Mouse (Mus musculus): ENCODE measurements at regions not wholly inside any gene's neighbourhood (a gene's known extent, or its start where the extent isn't known, plus 50 kb on each side); places are given as distances from the start of the nearest gene placed in this dataset.

DNA sequence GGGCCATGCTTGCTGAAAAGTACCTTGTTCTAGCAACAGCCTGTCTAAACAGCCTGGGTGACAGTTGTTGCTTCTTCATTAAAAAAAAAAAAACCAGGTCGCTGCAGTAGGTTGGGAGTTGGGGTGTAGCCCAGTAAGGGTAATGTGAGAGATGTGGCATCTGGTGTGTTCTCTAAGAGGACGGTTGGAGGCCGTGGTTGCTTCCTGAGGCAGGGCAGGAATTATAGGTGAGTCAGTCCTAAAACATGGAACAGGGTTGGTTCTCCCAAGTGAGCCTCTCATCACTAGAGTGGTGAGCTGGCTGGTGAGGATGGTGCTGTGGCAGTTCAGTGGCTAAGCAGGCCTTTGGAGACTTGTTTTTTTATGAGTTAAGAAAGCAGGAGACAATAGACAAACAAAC, 283.3 kb upstream of the Prickle1 start:
- DNase-seq (ENCODE audit: low spot score) = no peak

DNA sequence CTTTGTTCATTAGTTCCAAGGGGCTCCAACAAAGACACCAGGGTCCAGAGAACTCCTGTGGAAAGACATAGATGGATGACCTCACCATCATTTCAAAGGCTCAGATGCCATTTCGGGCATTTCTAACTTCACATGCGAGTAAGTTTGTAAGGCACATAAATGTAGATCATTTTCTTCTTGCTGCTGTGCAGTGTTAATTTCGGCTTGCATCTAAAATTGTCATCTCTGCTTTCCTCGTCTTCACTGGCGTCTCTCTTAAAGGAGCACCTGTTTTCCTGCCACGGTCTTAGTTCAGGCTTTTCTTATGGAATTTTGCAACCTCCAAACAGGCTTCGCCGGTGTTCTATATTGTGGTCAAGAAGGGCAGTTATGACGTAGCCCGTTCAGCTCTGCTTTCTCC, 280.6 kb upstream of the Prickle1 start:
- DNase-seq (ENCODE audit: low spot score) = no peak

- no peak for DNase-seq (ENCODE audit: low spot score)
These were observed 280.0 kb upstream of the Prickle1 start for GRCm38 (mm10) chr15:93875685-93876084.

DNA sequence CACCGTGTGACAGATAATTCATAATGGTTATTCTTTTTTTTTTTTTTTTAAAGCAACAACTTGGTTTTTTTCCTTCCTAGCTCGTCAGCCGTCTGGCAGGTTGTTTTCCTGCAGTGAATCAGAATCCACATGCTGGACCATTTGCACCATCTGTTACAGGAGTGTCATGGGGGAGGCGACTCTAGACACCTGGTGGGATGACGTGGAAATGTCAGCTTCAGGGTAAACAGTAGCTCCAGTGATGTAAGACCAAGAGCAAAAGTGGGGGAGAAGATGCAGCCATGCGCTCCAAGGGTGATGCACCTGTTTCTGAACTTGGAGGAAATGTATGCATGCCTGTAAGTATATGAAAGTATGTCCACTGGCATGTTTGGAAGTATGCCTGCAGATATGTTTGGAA, 278.5 kb upstream of the Prickle1 start:
- DNase-seq (ENCODE audit: low spot score) = no peak

- DNase-seq (ENCODE audit: low spot score) = no peak
These were observed 261.7 kb upstream of the Prickle1 start for GRCm38 (mm10) chr15:93857336-93857901.

DNA sequence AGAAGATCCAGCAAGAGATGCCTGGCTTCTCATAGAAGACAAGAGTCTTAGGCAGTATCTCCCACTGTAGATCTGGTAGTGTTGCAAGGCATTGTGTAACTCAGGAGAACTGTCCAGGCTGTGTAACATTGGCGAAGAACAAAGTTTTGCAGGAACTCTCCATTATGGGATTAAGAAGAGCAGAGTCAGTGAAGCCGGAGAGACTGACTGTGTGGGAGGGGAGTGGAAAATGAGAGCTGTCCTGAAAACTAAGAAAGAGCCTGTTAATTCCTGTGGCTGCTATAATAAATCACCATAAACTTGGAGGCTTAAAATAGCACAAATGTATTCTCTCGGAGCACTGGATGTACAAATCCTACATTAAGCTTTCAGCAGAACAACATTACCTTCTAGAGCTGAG, 257.5 kb upstream of the Prickle1 start:
- no peak for DNase-seq (ENCODE audit: low spot score)

- DNase-seq (ENCODE audit: low spot score) = no peak
These were observed 256.4 kb upstream of the Prickle1 start for GRCm38 (mm10) chr15:93852126-93852525.

- DNase-seq (ENCODE audit: low spot score) = no peak
These were observed 254.7 kb upstream of the Prickle1 start for GRCm38 (mm10) chr15:93850388-93850787.

DNA sequence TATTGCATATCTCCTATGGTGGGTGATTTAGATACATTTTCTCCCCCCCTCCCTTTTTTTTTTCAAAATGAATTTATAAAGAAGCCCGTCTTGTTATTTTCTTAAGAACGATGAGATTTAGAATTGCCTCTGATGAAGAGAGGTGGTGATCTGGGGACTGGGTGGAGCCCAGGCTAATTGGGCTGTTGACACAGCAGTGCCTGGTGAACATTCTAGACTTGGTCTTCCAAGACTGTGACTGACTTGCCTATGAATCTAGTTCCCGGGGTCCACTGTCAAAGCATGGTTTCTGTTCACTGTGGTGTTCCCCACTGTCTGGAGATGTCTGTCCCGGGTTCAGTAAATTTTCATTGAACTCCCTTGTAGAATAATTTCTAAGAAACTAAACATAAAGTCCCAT, 253.1 kb upstream of the Prickle1 start:
- DNase-seq (ENCODE audit: low spot score) = no peak

DNA sequence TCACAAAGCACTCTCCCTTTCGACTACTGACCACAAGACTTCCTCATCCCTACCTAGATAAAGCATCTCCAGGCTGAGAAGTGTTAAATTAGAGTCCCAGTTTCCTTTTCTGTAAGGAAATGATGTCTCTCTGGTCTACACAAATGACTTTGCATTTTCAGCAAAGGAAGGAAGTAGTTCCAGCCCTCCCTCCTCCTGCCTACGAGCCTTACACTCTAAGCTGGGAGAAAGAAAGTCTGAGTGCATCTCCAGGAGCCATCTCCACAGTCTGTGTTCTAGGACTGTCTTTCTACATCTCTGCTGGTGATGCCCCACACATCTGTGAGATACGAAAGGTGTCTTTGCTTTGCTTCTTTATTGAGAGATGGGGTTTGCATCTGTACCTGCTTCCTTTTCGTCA, 251.1 kb upstream of the Prickle1 start:
- no peak for DNase-seq (ENCODE audit: low spot score)

DNA sequence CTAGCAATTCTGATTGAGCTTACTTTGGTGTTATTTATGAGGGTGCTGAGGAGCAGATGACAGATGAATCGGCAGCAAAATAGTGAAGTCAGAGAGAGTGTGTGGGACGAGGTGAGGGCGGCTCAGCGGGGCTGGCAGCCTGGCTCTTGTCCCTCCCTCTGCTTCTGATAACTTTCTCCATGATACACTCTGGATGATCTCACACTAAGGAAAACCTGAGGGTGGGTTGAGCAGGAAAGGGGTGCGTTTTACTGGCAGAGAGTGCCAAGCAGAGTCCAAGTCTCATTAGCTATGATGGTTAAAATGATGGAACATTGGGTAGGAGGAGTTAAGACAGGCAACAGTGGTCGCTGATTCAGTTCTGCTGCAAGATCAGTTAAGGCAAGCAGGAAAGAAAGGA, 250.1 kb upstream of the Prickle1 start:
- no peak for DNase-seq (ENCODE audit: low spot score)

GRCm38 (mm10) chr15:93832956-93833355, 237.3 kb upstream of the Prickle1 start:
- no peak for DNase-seq (ENCODE audit: low spot score)

- DNase-seq (ENCODE audit: low spot score) = peak; percentile 49
These were observed 236.8 kb upstream of the Prickle1 start for GRCm38 (mm10) chr15:93832431-93832936.

DNA sequence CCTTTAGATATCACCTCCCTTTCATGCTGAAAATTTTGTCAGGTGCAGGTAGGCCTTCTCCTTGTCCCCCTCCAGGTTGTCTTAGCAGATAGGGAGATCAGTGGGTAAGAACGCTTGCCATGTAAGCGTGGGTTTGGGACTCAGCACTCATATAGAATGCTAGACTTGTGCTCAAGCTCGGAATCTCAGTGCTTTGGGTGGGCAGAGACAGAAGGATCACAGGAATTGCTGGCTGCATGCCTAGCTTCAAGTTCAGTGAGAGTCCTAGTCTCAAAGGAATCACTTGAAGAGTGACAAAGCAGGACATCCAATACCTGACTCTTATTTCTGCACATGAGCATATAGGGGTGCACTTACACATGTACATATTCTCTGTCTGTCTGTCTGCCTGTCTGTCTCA, 235.5 kb upstream of the Prickle1 start:
- no peak for DNase-seq (ENCODE audit: low spot score)

DNA sequence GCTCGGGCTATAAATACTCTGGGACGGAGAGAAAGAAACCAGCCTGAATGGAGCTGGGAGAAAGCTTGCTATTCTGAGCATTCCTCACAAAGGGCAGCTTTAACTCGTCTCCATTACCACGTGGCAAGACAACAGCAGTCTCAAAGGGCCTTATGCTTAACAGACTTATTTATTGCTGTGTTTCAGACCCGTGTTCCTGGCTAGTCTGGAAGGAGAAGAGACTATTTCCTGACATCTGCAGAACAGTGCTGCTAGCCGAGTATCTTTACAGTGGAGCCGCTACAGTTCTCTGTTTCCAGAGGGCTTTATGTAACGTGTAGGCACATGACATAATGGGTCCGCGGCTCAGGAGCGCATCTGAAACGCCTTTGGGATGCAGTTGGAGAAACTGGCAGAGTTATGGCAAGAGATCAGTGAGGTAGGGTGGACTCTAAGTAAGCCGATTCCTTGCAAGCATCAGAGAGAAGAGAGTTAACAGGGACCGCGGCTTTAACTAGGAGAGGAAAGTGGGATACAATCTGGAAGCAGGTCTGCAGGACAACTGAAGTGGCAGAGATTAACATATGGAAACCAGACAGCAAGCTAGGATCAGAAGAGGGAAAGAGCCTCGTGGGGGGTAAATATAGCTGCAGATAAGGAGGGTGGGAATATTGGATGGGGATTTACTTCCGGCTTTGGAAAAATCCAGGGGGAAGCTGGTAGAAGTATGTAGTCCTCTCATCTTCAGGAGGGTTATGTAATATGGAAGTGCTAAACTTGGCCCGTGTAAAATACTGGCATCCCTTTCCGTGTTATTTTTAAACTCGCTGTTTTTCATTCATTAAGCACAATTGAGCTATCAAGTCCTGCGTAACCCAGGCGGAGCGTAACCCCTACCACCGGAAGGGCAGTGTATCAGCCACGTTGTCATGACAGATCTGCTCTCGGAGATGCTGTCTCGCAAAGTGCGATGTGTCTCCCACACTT, 229.3 kb upstream of the Prickle1 start:
- DNase-seq (ENCODE audit: low spot score) = peak; percentile 25

GRCm38 (mm10) chr15:93821236-93821635, 225.5 kb upstream of the Prickle1 start:
- DNase-seq (ENCODE audit: low spot score) = no peak

DNA sequence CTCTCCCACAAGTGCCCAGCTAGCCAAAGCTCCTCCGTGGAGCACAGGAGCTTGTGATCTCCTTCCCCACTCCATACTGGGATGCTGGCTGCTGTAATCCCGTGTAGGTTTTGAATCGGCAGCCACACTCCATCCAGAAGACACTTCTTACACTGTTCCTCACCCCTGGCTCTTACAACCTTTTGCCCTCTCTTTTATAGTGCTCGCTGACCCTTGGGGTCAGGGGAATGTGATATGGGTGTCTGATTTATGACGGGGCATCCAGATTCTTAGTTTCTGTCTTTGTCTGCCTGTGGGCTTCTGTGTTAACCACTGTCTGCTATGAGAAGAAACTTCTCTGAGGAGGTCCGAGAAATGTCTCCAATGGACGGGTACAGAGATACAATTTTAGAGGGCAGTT, 216.3 kb upstream of the Prickle1 start:
- DNase-seq (ENCODE audit: low spot score) = no peak

- DNase-seq (ENCODE audit: low spot score) = no peak
These were observed 212.3 kb upstream of the Prickle1 start for GRCm38 (mm10) chr15:93807993-93808392.

DNA sequence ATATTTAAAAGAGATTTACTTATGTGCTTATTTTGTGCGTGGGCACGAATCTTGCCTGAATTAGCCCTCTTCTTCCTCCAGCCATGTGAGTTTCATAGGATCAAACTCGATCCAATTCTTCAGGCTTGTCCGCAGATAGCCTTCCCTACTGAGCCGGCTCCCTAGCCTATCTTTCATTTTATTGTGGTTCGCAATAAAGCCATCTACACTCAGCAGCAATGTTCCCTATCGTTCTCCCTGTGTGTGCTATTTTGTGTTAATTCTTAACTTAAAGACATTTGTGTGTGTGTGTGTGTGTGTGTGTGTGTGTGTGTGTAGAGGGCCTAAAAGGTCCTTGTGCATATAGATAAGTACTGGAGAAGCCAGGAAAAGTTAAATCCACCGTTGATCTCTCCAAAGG, 211.8 kb upstream of the Prickle1 start:
- no peak for DNase-seq (ENCODE audit: low spot score)

DNA sequence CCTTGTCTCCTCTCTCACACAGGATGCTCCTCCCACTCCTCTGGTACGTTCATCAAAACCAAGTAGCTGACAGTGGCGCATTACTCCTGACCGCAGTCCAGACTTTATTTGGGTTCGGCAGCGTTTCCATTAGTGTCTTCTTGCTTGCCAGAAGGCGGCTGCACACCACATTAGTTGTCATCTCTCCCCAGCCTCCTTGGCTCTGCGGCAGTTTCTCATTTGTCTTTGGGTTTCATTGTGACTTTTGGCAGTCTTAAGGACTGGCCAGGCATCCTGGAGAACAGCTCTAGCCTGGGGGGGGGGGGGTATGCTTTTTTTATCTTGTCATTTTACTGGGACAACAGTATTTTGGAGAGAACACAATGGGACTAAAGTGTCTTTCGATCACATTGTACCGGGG, 209.0 kb upstream of the Prickle1 start:
- no peak for DNase-seq (ENCODE audit: low spot score)

GRCm38 (mm10) chr15:93790531-93790930, 194.8 kb upstream of the Prickle1 start:
- DNase-seq (ENCODE audit: low spot score) = no peak

DNA sequence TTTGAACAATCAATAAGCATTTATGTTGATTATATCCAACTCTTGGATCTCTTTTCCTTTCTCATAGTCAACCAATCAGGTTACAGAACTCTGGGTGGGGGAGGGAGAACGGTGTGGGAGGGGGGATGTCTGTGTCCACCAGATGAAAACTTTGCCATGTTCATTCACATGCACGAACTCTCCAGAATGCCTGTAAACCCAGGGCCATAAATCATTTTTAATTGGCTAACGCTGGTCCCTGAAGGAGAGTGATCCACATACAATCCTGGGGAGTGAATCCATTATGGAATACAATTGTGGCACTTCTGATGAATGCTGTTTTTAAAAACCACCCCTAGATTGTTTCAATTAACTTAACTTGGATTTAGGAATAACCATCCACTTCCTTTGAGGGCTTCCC, 194.1 kb upstream of the Prickle1 start:
- DNase-seq (ENCODE audit: low spot score) = no peak

GRCm38 (mm10) chr15:93787361-93787760, 191.7 kb upstream of the Prickle1 start:
- no peak for DNase-seq (ENCODE audit: low spot score)

All from lung, postnatal 25 days (tissue).